Mouse (Mus musculus): Measurements from ENCODE around the gene Mycbp2. TPM values are rescaled to one million over a fixed set of nuclear protein-coding genes. Genes with fewer than 3 reads are reported as not detected.

Mycbp2 gene
- polyA plus RNA-seq (2012; rRNA removed) = 62.7 and 65.7 TPM in 2 replicates

GRCm38 (mm10) chr14:103346729-103347505 is at the start of gene Mycbp2:
Gene Mycbp2, minus strand, starts transcription at chr14:103346814.
- DNase-seq (ENCODE audit: low read depth) = peak; percentile 65

GRCm38 (mm10) chr14:103392391-103392790 is 45.8 kb upstream of the Mycbp2 start:
- DNase-seq (ENCODE audit: low read depth) = no peak

- no peak for DNase-seq (ENCODE audit: low read depth)
These were observed 40.8 kb upstream of the Mycbp2 start for GRCm38 (mm10) chr14:103387431-103387830.

GRCm38 (mm10) chr14:103386871-103387270 is 40.3 kb upstream of the Mycbp2 start:
- no peak for DNase-seq (ENCODE audit: low read depth)

GRCm38 (mm10) chr14:103385084-103385610 is 38.5 kb upstream of the Mycbp2 start:
- no peak for DNase-seq (ENCODE audit: low read depth)

- DNase-seq (ENCODE audit: low read depth) = no peak
These were observed 32.1 kb upstream of the Mycbp2 start for GRCm38 (mm10) chr14:103378703-103379102.

- no peak for DNase-seq (ENCODE audit: low read depth)
These were observed 30.2 kb upstream of the Mycbp2 start for GRCm38 (mm10) chr14:103376765-103377164.

- DNase-seq (ENCODE audit: low read depth) = no peak
These were observed 28.9 kb upstream of the Mycbp2 start for GRCm38 (mm10) chr14:103375523-103375922.

GRCm38 (mm10) chr14:103363199-103363598 is 16.6 kb upstream of the Mycbp2 start:
- DNase-seq (ENCODE audit: low read depth) = no peak

- no peak for DNase-seq (ENCODE audit: low read depth)
These were observed 9.5 kb upstream of the Mycbp2 start for GRCm38 (mm10) chr14:103356066-103356465.

- DNase-seq (ENCODE audit: low read depth) = no peak
These were observed 8.1 kb upstream of the Mycbp2 start for GRCm38 (mm10) chr14:103354396-103355352.

- no peak for DNase-seq (ENCODE audit: low read depth)
These were observed 521 bp downstream of the Mycbp2 start for GRCm38 (mm10) chr14:103345858-103346728.

- no peak for DNase-seq (ENCODE audit: low read depth)
These were observed 1.1 kb downstream of the Mycbp2 start for GRCm38 (mm10) chr14:103345486-103345857.

GRCm38 (mm10) chr14:103345011-103345410 is 1.6 kb downstream of the Mycbp2 start:
- DNase-seq (ENCODE audit: low read depth) = no peak

GRCm38 (mm10) chr14:103343791-103344190 is 2.8 kb downstream of the Mycbp2 start:
- DNase-seq (ENCODE audit: low read depth) = no peak

GRCm38 (mm10) chr14:103341385-103342294 is 5.0 kb downstream of the Mycbp2 start:
- DNase-seq (ENCODE audit: low read depth) = no peak

GRCm38 (mm10) chr14:103312926-103313325 is 33.7 kb downstream of the Mycbp2 start:
- no peak for DNase-seq (ENCODE audit: low read depth)

- DNase-seq (ENCODE audit: low read depth) = no peak
These were observed 50.4 kb downstream of the Mycbp2 start for GRCm38 (mm10) chr14:103296227-103296626.

- no peak for DNase-seq (ENCODE audit: low read depth)
These were observed 60.0 kb downstream of the Mycbp2 start for GRCm38 (mm10) chr14:103286650-103287049.

- DNase-seq (ENCODE audit: low read depth) = no peak
These were observed 69.9 kb downstream of the Mycbp2 start for GRCm38 (mm10) chr14:103276667-103277066.

Data from gonadal fat pad, adult 2 months (tissue).